Mouse (Mus musculus) left cerebral cortex, postnatal 14 days (tissue): ENCODE data around the gene Anapc7. TPM values are rescaled to one million over a fixed set of nuclear protein-coding genes. Genes with fewer than 3 reads are reported as not detected.
"Not testable (repeated sequence)": the region's sequence is repeated elsewhere in the genome, so short reads cannot be mapped to it uniquely, and the experiment has no call there.

Source experiments
- DNase-seq, 2 experiments: peaks; one replicate each; pipeline ENCODE4 v3.0.0; 2021 to 2022; ENCODE audit warnings: low spot score in 2 of 2, mixed read lengths in 1 of 2
- intact Hi-C: fragments of 180-260 bp; cut with DNase I; formaldehyde crosslinking; loops from one replicate; pipeline ENCODE4 v1.15.1; 2025
- total RNA-seq, 2 experiments: library from RNA; stranded (reverse); gene quantifications; 2 replicates each; pipeline ENCODE4 v1.2.3; 2021

The Anapc7 gene
- total RNA-seq, 2 experiments from 2014 or later: 29.5 to 31.2 TPM

DNA sequence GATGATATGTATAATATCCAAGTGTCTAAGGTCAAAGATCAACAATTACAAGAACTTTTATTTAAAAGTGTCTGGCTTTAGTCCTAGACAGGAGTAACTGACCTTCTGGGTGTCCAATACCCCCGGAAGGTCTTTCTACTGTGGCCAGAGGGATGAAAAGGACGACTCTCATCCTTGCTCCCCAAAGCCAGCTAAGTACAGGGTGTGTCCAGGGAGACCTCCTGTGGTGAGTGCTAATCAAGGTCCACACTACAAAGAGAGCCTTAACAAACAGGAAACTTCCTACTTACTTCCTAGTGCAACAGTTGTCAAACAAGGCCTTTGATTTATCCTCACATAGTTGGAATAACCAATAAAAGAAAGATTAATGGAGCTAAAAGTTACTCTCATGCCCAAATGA, 57.6 kb downstream of the Anapc7 start:
- DNase-seq: no peak
- intact Hi-C loops: loop anchor here (1.0 kb wide), 1 partner anchor 20 kb away; no protein-coding TSS in a partner anchor

DNA sequence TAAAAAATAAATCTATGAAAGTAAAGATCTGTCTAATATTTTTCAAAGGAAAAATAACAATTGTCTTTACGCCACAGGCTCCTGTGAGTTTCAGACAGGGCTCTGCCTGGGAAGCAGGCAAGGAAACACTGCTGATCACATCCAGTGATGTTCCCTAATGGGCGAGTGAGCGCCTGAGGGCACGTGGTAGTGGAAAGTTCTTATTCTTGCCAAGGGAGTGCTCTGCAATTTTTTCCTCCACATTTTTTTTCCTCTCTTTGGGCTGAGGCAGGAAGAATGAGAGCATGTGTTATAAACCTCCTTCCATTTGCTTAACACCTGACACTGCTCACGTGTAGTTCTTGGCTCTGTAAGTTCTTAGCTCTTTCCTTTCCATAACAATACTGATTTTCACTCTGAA, 60.4 kb downstream of the Anapc7 start:
- intact Hi-C loops: no loop called here
- DNase-seq: no peak

DNA sequence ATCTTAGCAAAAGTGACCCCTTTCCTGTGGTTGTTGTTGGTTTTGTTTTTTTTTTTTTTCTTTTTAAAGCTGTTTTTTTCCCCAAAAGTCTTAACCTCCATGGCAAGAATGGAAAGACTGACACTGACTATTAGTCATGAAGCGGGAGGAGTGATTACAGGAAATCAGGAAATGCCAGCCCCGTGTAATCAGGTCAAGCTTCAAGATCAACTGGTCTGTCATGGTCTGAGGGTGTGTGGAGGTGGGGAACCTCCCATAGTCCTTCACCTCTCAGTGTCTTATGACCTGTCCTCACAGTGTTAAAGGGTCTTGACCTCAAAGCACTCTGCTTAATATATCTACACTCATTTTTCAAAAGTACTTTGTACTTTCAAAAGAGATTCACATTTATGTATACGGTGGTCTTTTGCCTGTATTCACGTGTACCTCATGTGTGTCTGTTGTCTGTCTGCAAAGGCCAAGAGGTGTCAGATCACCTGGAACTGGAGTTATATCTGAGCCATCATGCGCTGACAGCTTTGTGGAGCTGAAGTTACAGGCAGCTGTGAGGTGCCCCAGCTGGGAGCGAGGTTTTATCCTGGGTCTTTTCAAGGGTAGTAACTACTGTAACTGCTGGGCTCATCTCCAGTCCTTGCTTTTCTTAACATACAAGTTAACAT, 61.4 kb downstream of the Anapc7 start:
- intact Hi-C loops: no loop called here
- DNase-seq: no peak

- intact Hi-C loops, DNase-seq: not testable (repeated sequence)
Observed at GRCm38 (mm10) chr5:122486243-122486642, 64.8 kb downstream of the Anapc7 start.

GRCm38 (mm10) chr5:122487825-122488224, 66.3 kb downstream of the Anapc7 start:
- DNase-seq: no peak
- intact Hi-C loops: no loop called here

- no peak for DNase-seq
- intact Hi-C loops: no loop called here
Observed at GRCm38 (mm10) chr5:122490148-122490547, 68.7 kb downstream of the Anapc7 start.

GRCm38 (mm10) chr5:122491385-122491784, 69.9 kb downstream of the Anapc7 start:
- intact Hi-C loops: no loop called here
- DNase-seq: no peak

- DNase-seq: no peak
- intact Hi-C loops: no loop called here
Observed at GRCm38 (mm10) chr5:122493035-122493434, 71.5 kb downstream of the Anapc7 start.

- intact Hi-C loops: no loop called here
- no peak for DNase-seq
Observed at GRCm38 (mm10) chr5:122494449-122494848, 73.0 kb downstream of the Anapc7 start.

Other genes with a start within 250 kb of the Anapc7 start
- gene Hvcn1, start 214.9 kb upstream of the Anapc7 start, total RNA-seq: 1 to 10 TPM; 2.0 to 2.4 TPM
- gene Tctn1, start 157.2 kb upstream of the Anapc7 start, total RNA-seq: 10 to 100 TPM; 10.4 to 12.1 TPM
- gene Pptc7, start 137.3 kb upstream of the Anapc7 start, total RNA-seq: 10 to 100 TPM; 30.4 to 31.9 TPM
- 1 to 10 TPM; 3.0 to 3.7 TPM for gene Rad9b, start 67.5 kb upstream of the Anapc7 start, total RNA-seq
- gene Vps29, start 67.3 kb upstream of the Anapc7 start, total RNA-seq: 100 to 1,000 TPM; 200 to 203 TPM
- gene Gpn3, start 49.8 kb upstream of the Anapc7 start, total RNA-seq: 10 to 100 TPM; 23.4 to 25.7 TPM
- gene Fam216a, start 49.3 kb upstream of the Anapc7 start, total RNA-seq: 10 to 100 TPM; 74.2 to 77.6 TPM
- gene Arpc3, start 29.8 kb upstream of the Anapc7 start, total RNA-seq: 100 to 1,000 TPM; 250 to 273 TPM
- 100 to 1,000 TPM; 737 to 785 TPM for gene Atp2a2, start 80.5 kb downstream of the Anapc7 start, total RNA-seq
- gene Ift81, start 192.8 kb downstream of the Anapc7 start, total RNA-seq: 10 to 100 TPM; 35.5 to 36.5 TPM
- gene P2rx7, start 222.2 kb downstream of the Anapc7 start, total RNA-seq: 1 to 10 TPM; 6.3 to 6.8 TPM